ENCODE assay signal across 24 mouse cellular contexts in the genomic region with DNA sequence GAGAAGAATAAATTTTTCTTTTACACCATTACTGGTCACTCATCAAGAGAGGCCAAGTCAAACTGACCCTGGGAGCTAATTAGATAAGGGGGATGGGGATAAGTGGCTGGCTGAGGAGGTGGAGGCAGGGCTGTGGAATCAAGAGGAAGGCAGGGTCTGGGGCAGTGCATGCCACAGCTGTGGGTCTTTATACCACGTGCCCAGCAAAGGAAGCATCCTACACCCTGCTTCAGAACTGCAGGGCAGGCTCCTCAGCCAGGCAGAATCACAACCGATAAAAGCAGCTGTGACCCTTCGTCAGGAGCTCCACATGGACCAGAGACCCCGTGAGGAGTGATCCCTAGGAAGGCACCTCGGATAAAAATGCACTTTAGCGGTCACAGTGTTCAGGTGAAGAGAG. TPM values are rescaled to one million over a fixed set of nuclear protein-coding genes. Genes with fewer than 3 reads are reported as not detected.
DNase-seq lines count a peak whose midpoint lies in the region; ATAC-seq lines count a peak whose summit lies in the region.
"Had no signal": no experiment of that assay in that cellular context is flagged by ENCODE, and none has a peak within 500 bp of the region (broad histone marks: within the 10 kb centered on the region; RNA-seq: fewer than 3 reads in every experiment).

No protein-coding gene starts in this region.

- H3K27me3 ChIP-seq in kidney, embryonic 16.5 days (ENCODE audit: insufficient read depth, low read length) = no peaks in the 10 kb centered on the region
- no peaks in the 10 kb centered on the region for H3K27me3 ChIP-seq in lung, embryonic 16.5 days (ENCODE audit: control insufficient read depth, insufficient read depth, low read depth, low read length)
- H3K27me3 ChIP-seq in stomach, embryonic 16.5 days (ENCODE audit: control insufficient read depth, insufficient read depth, low read length) = no peaks in the 10 kb centered on the region
- H3K27me3 ChIP-seq: forebrain, embryonic 13.5 days had no signal

- DNase-seq in heart, adult 11 months = peak; percentile 79
- DNase-seq in heart, postnatal 10 days = no peak
- DNase-seq in kidney, adult 18-20 months = no peak
- DNase-seq in lung, postnatal 4 days = no peak
- no peak for DNase-seq in gastrocnemius, adult 18-20 months (ENCODE audit: low spot score)
- DNase-seq: adrenal gland, postnatal 14 days; B cell, adult 2 months; cerebellum, adult 11-12 months; cerebellum, postnatal 10 days; forebrain, postnatal 0 days; gastrocnemius, adult 2 months; gastrocnemius, postnatal 25 days; heart, postnatal 14 days had no signal

- no peaks in the 10 kb centered on the region for H3K9me3 ChIP-seq in kidney, embryonic 16.5 days (ENCODE audit: low read length)
- no peaks in the 10 kb centered on the region for H3K9me3 ChIP-seq in lung, embryonic 16.5 days (ENCODE audit: control insufficient read depth, low read length)
- no peaks in the 10 kb centered on the region for H3K9me3 ChIP-seq in stomach, embryonic 16.5 days (replicated peaks; ENCODE audit: control insufficient read depth, low read length)
- H3K9me3 ChIP-seq: embryonic facial prominence, embryonic 10.5 days; forebrain, embryonic 13.5 days; hindbrain, embryonic 10.5 days had no signal

- H3K4me1 ChIP-seq in kidney, embryonic 16.5 days (ENCODE audit: insufficient read depth, low read length) = peaks cover 6% of the 10 kb centered on the region
- H3K4me1 ChIP-seq in lung, embryonic 16.5 days (replicated peaks; ENCODE audit: control insufficient read depth, insufficient read depth, low read length) = no peaks in the 10 kb centered on the region
- H3K4me1 ChIP-seq in stomach, embryonic 16.5 days (ENCODE audit: control insufficient read depth, insufficient read depth, low read length) = no peaks in the 10 kb centered on the region
- H3K4me1 ChIP-seq: forebrain, embryonic 13.5 days had no signal

- 26% methylated on average over 6 of the region's 6 CpGs for WGBS in kidney, embryonic 16.5 days
- 39% methylated on average over 6 of the region's 6 CpGs for WGBS in lung, embryonic 16.5 days
- WGBS in stomach, embryonic 16.5 days = 36% methylated on average over 6 of the region's 6 CpGs

- no peaks in the 10 kb centered on the region for H3K36me3 ChIP-seq in kidney, embryonic 16.5 days (ENCODE audit: insufficient read depth, low read length)
- no peaks in the 10 kb centered on the region for H3K36me3 ChIP-seq in lung, embryonic 16.5 days (ENCODE audit: control insufficient read depth, insufficient read depth, low read length)
- H3K36me3 ChIP-seq in stomach, embryonic 16.5 days (ENCODE audit: control insufficient read depth, insufficient read depth, low read length) = no peaks in the 10 kb centered on the region
- H3K36me3 ChIP-seq: embryonic facial prominence, embryonic 10.5 days; hindbrain, embryonic 10.5 days had no signal

- no peak overlapping the region for H3K27ac ChIP-seq in kidney, embryonic 16.5 days (ENCODE audit: low read length)
- no peak overlapping the region for H3K27ac ChIP-seq in lung, embryonic 16.5 days (ENCODE audit: low read length)
- H3K27ac ChIP-seq in stomach, embryonic 16.5 days (ENCODE audit: low read length) = no peak overlapping the region
- H3K27ac ChIP-seq: embryonic facial prominence, embryonic 10.5 days; forebrain, embryonic 13.5 days; gastrocnemius, adult 2 months; hindbrain, embryonic 10.5 days; hindbrain, embryonic 14.5 days had no signal

- no peak overlapping the region for H3K9ac ChIP-seq in kidney, embryonic 16.5 days (replicated peaks; ENCODE audit: low read length)
- no peak overlapping the region for H3K9ac ChIP-seq in lung, embryonic 16.5 days (ENCODE audit: low read length)
- no peak overlapping the region for H3K9ac ChIP-seq in stomach, embryonic 16.5 days (ENCODE audit: low read length)
- H3K9ac ChIP-seq: forebrain, embryonic 13.5 days; forebrain, postnatal 0 days; hindbrain, embryonic 14.5 days had no signal

- no peak overlapping the region for H3K4me3 ChIP-seq in kidney, embryonic 16.5 days (ENCODE audit: low read length)
- H3K4me3 ChIP-seq in lung, embryonic 16.5 days (ENCODE audit: low read length) = no peak overlapping the region
- no peak overlapping the region for H3K4me3 ChIP-seq in stomach, embryonic 16.5 days (replicated peaks; ENCODE audit: low read length)
- H3K4me3 ChIP-seq: embryonic facial prominence, embryonic 10.5 days; forebrain, embryonic 13.5 days; gastrocnemius, adult 2 months; hindbrain, embryonic 10.5 days had no signal

- intact Hi-C loops in heart, postnatal 10 days (cut with DNase I) = no loop called here

- ATAC-seq in kidney, embryonic 16.5 days (ENCODE audit: low FRiP score, low TSS enrichment) = peak; percentile 61; the same call in 1 of the 2 replicates
- ATAC-seq in lung, embryonic 16.5 days (ENCODE audit: low read depth) = no peak
- ATAC-seq in stomach, embryonic 16.5 days (ENCODE audit: insufficient read depth, low FRiP score) = no peak
- ATAC-seq: CD4-positive, CD25-positive, alpha-beta regulatory T cell, adult 4 months; forebrain, embryonic 13.5 days; forebrain, postnatal 0 days had no signal

- H3K4me2 ChIP-seq in kidney, embryonic 16.5 days (replicated peaks; ENCODE audit: low read depth, low read length) = peak overlapping the region; percentile 18
- H3K4me2 ChIP-seq in lung, embryonic 16.5 days (ENCODE audit: low read depth, low read length) = peak overlapping the region; percentile 20; the same call in 1 of the 2 replicates
- peak overlapping the region; percentile 11; the same call in 1 of the 2 replicates for H3K4me2 ChIP-seq in stomach, embryonic 16.5 days (ENCODE audit: low read depth, low read length)
- H3K4me2 ChIP-seq: forebrain, embryonic 13.5 days; hindbrain, embryonic 14.5 days had no signal

RNA-seq across cellular contexts. Expression of a gene that starts 13.1 kb away (rescaled TPM):
- not detected for total RNA-seq in heart, postnatal 10 days (2021)
- polyA plus RNA-seq in kidney, embryonic 16.5 days (2015; fragmentation: Nextera tagmentation; extraction: Ambion mirVana) = 3.2 and 4.0 TPM in 2 replicates
- 0.67 and 0.70 TPM in 2 replicates for polyA plus RNA-seq in lung, embryonic 16.5 days (2015; fragmentation: Nextera tagmentation; extraction: Ambion mirVana)
- 0.29 and 0.34 TPM in 2 replicates for polyA plus RNA-seq in stomach, embryonic 16.5 days (2015; fragmentation: Nextera tagmentation; extraction: Ambion mirVana)
- not detected for total RNA-seq in gastrocnemius, adult 18-20 months (2021)
- total RNA-seq: adrenal gland, adult 18-20 months; gastrocnemius, adult 2 months; gastrocnemius, postnatal 25 days; granulocyte monocyte progenitor cell, adult 5-6 weeks; heart, postnatal 14 days; MEL had no signal
- polyA plus RNA-seq: CD4-positive, CD25-positive, alpha-beta regulatory T cell, adult 4 months had no signal
